Mouse (Mus musculus) MEL (cell line): Measurements from ENCODE around the gene Slc44a3. TPM values are rescaled to one million over a fixed set of nuclear protein-coding genes. Genes with fewer than 3 reads are reported as not detected.

Experiments used
- DNase-seq: peaks from one replicate; pipeline ENCODE4 v3.0.0; 2011; ENCODE audit warnings: low read depth, low spot score
- H3K27ac ChIP-seq: 2 replicates; pipeline ENCODE4 v1.5.1; 2012; ENCODE audit warnings: low read depth, mild to moderate bottlenecking, control low read depth, low read length, moderate library complexity; ENCODE audit not compliant: control insufficient read depth
- H3K27me3 ChIP-seq, 2 experiments: fragments of 150-350 bp in 1 of 2; sonication (generic) in 1 of 2; 2 replicates each; pipeline ENCODE4 v1.6.1; 2012; ENCODE audit warnings: low read length in 2 of 2, mild to moderate bottlenecking in 2 of 2, improper control_type of control experiment in 1 of 2, moderate library complexity in 1 of 2; ENCODE audit not compliant: insufficient read depth in 2 of 2, control insufficient read depth in 1 of 2
- H3K36me3 ChIP-seq, 2 experiments: 2 replicates each; pipeline ENCODE4 v1.6.1; 2012 to 2014; ENCODE audit warnings: low read length in 2 of 2, improper control_type of control experiment in 1 of 2, inconsistent platforms in 1 of 2, mild to moderate bottlenecking in 1 of 2; ENCODE audit not compliant: insufficient read depth in 2 of 2, control insufficient read depth in 1 of 2
- H3K4me1 ChIP-seq, 2 experiments: fragments of 150-350 bp in 1 of 2; sonication (generic) in 1 of 2; 2 replicates each; pipeline ENCODE4 v1.6.1; 2012; ENCODE audit warnings: low read length in 2 of 2, improper control_type of control experiment in 1 of 2, mild to moderate bottlenecking in 1 of 2; ENCODE audit not compliant: insufficient read depth in 2 of 2, control insufficient read depth in 1 of 2
- H3K4me3 ChIP-seq, 2 experiments: fragments of 150-350 bp in 1 of 2; sonication (generic) in 1 of 2; 2 replicates each; pipeline ENCODE4 v1.5.1; 2012; ENCODE audit warnings: low read depth in 2 of 2, low read length in 2 of 2, mild to moderate bottlenecking in 2 of 2, moderate library complexity in 2 of 2, control low read depth in 1 of 2, improper control_type of control experiment in 1 of 2; ENCODE audit not compliant: control insufficient read depth in 1 of 2, insufficient read depth in 1 of 2
- H3K79me2 ChIP-seq: 2 replicates; pipeline ENCODE4 v1.6.1; 2012; ENCODE audit warnings: mild to moderate bottlenecking, low read length, moderate library complexity; ENCODE audit not compliant: control insufficient read depth, poor library complexity, insufficient read depth
- H3K9ac ChIP-seq: 2 replicates; pipeline ENCODE4 v1.6.1; 2012; ENCODE audit warnings: low read depth, mild to moderate bottlenecking, control low read depth, low read length, moderate library complexity; ENCODE audit not compliant: control insufficient read depth, poor library complexity, severe bottlenecking
- H3K9me3 ChIP-seq: fragments of 150-350 bp; sonication (generic); replicated peaks from 2 replicates; pipeline ENCODE4 v1.6.1; 2012; ENCODE audit warnings: mild to moderate bottlenecking, low read length, improper control_type of control experiment, moderate library complexity; ENCODE audit not compliant: insufficient read depth
- BHLHE40 ChIP-seq: IDR thresholded peaks from 2 replicates; pipeline ENCODE4 v1.6.1; 2012; ENCODE audit warnings: low read depth, mild to moderate bottlenecking, inconsistent platforms, low read length, improper control_type of control experiment, borderline replicate concordance
- CHD2 ChIP-seq: IDR thresholded peaks from 2 replicates; pipeline ENCODE4 v1.6.1; 2011; ENCODE audit warnings: low read length, improper control_type of control experiment
- CTCF ChIP-seq, 3 experiments: IDR thresholded peaks in 2 of 3; conservative IDR thresholded peaks in 1 of 3; 2 replicates each; pipeline ENCODE4 v1.5.1; 2011 to 2012; ENCODE audit warnings: low read length in 3 of 3, low read depth in 2 of 3, mild to moderate bottlenecking in 2 of 3, improper control_type of control experiment in 1 of 3, inconsistent platforms in 1 of 3, mixed read lengths in 1 of 3, moderate library complexity in 1 of 3; ENCODE audit not compliant: control insufficient read depth in 1 of 3, insufficient read depth in 1 of 3, poor library complexity in 1 of 3, severe bottlenecking in 1 of 3
- E2F4 ChIP-seq: IDR thresholded peaks from 2 replicates; pipeline ENCODE4 v1.6.1; 2011; ENCODE audit warnings: low read depth, low read length, improper control_type of control experiment, borderline replicate concordance
- ELF1 ChIP-seq: IDR thresholded peaks from 2 replicates; pipeline ENCODE4 v1.6.1; 2014; ENCODE audit warnings: low read depth, mild to moderate bottlenecking, inconsistent platforms, low read length, improper control_type of control experiment, moderate library complexity
- ETS1 ChIP-seq: IDR thresholded peaks from 2 replicates; pipeline ENCODE4 v1.6.1; 2012; ENCODE audit warnings: low read depth, mild to moderate bottlenecking, inconsistent platforms, low read length, improper control_type of control experiment, moderate library complexity
- HCFC1 ChIP-seq: IDR thresholded peaks from 2 replicates; pipeline ENCODE4 v1.6.1; 2012; ENCODE audit warnings: low read depth, mild to moderate bottlenecking, inconsistent platforms, low read length, improper control_type of control experiment, moderate library complexity
- JUND ChIP-seq: IDR thresholded peaks from 2 replicates; pipeline ENCODE4 v1.6.1; 2011; ENCODE audit warnings: low read depth, mild to moderate bottlenecking, improper control_type of control experiment, low read length
- KAT2A ChIP-seq: conservative IDR thresholded peaks from 2 replicates; pipeline ENCODE4 v1.6.1; 2012; ENCODE audit warnings: low read depth, low read length, improper control_type of control experiment, inconsistent platforms
- MAFK ChIP-seq: IDR thresholded peaks from 2 replicates; pipeline ENCODE4 v1.6.1; 2011; ENCODE audit warnings: low read depth, mild to moderate bottlenecking, low read length, improper control_type of control experiment, borderline replicate concordance
- MAX ChIP-seq: IDR thresholded peaks from 2 replicates; pipeline ENCODE4 v1.6.1; 2011; ENCODE audit warnings: low read length, improper control_type of control experiment
- MYB ChIP-seq: IDR thresholded peaks from 2 replicates; pipeline ENCODE4 v1.6.1; 2011; ENCODE audit warnings: mild to moderate bottlenecking, low read depth, low read length, improper control_type of control experiment
- MYC ChIP-seq: IDR thresholded peaks from 2 replicates; pipeline ENCODE4 v1.6.1; 2011; ENCODE audit warnings: low read depth, mild to moderate bottlenecking, low read length, improper control_type of control experiment, moderate library complexity
- NELFE ChIP-seq: IDR thresholded peaks from 2 replicates; pipeline ENCODE4 v1.6.1; 2011; ENCODE audit warnings: low read depth, low read length, improper control_type of control experiment
- NRF1 ChIP-seq: IDR thresholded peaks from 2 replicates; pipeline ENCODE4 v1.6.1; 2014; ENCODE audit warnings: low read depth, mild to moderate bottlenecking, inconsistent platforms, low read length, improper control_type of control experiment, moderate library complexity; ENCODE audit not compliant: poor library complexity, insufficient read depth, severe bottlenecking
- POLR2A ChIP-seq, 2 experiments: IDR thresholded peaks; 2 replicates each; pipeline ENCODE4 v1.6.1; 2011 to 2012; ENCODE audit warnings: low read length in 2 of 2, mild to moderate bottlenecking in 2 of 2, control low read depth in 1 of 2, improper control_type of control experiment in 1 of 2, low read depth in 1 of 2, moderate library complexity in 1 of 2; ENCODE audit not compliant: control insufficient read depth in 1 of 2, insufficient read depth in 1 of 2, poor library complexity in 1 of 2
- POLR2AphosphoS2 ChIP-seq: IDR thresholded peaks from 2 replicates; pipeline ENCODE4 v1.6.1; 2011; ENCODE audit warnings: low read length, improper control_type of control experiment
- POLR2AphosphoS5 ChIP-seq: IDR thresholded peaks from 2 replicates; pipeline ENCODE4 v1.6.1; 2012; ENCODE audit warnings: low read depth, borderline replicate concordance, mild to moderate bottlenecking, inconsistent platforms, low read length, moderate library complexity, mixed read lengths
- USF1 ChIP-seq: IDR thresholded peaks from 2 replicates; pipeline ENCODE4 v1.6.1; 2014; ENCODE audit warnings: low read depth, mild to moderate bottlenecking, inconsistent platforms, low read length, improper control_type of control experiment, moderate library complexity
- USF2 ChIP-seq, 2 experiments: IDR thresholded peaks; 2 replicates each; pipeline ENCODE4 v1.6.1; 2011 to 2012; ENCODE audit warnings: improper control_type of control experiment in 2 of 2, low read length in 2 of 2, borderline replicate concordance in 1 of 2, inconsistent platforms in 1 of 2, low read depth in 1 of 2, mild to moderate bottlenecking in 1 of 2; ENCODE audit not compliant: insufficient read depth in 1 of 2
- ZC3H11A ChIP-seq: IDR thresholded peaks from 2 replicates; pipeline ENCODE4 v1.6.1; 2012; ENCODE audit warnings: low read depth, mild to moderate bottlenecking, inconsistent platforms, low read length, improper control_type of control experiment
- ZNF384 ChIP-seq: IDR thresholded peaks from 2 replicates; pipeline ENCODE4 v1.6.1; 2012; ENCODE audit warnings: low read depth, mild to moderate bottlenecking, inconsistent platforms, low read length, improper control_type of control experiment
- polyA plus RNA-seq, 2 experiments: library from polyadenylated mRNA; stranded (reverse) in 1 of 2; unstranded in 1 of 2; fragments of >175 nt in 1 of 2; fragments of >200 nt in 1 of 2; gene quantifications; 2 replicates each; pipeline versions ENCODE4 v1.2.1 to v1.2.4; 2012; ENCODE audit warnings: low replicate concordance in 2 of 2, low read depth in 1 of 2; ENCODE audit not compliant: insufficient read length in 2 of 2, insufficient read depth in 1 of 2, missing spikeins in 1 of 2
- total RNA-seq: library from RNA; depleted of rRNA; stranded (reverse); fragments of 300-350 nt; gene quantifications from 2 replicates; pipeline ENCODE4 v1.2.3, GENCODE M21; 2012

The Slc44a3 gene
- total and polyA plus RNA-seq, 3 experiments = 0.08 to 0.11 TPM; not detected in 1

DNA sequence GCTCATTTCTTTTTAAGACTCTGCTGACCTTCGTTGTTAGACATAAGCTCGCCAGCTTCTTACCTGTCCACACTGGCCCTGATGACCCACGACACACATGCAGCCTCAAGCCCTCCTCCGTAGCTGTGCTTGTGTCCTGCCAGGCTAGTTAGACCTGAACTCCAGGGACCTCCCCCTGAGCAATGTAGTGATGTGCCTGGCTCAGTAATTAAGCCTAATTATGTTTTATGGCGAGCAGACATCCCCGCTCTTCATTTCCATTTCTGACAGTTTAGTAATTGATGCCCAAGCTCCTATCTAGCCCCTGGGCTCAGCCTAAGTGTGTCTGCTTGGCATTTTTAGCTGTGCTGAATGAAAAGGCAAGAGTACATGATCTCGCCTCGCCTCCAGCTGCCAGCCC is 83.6 kb downstream of the Slc44a3 start:
- Histone ChIP-seq H3K27ac (no peak overlapping the region), H3K79me2 (no peaks in the 10 kb centered on the region), H3K9me3 (no peaks in the 10 kb centered on the region), H3K4me1 (0 out of 4 replicates have a peak, but pooled peaks cover 0 to 7% of the 10 kb centered on the region in 2 experiments), H3K27me3 (no peaks in the 10 kb centered on the region), H3K4me3 (no peak overlapping the region), H3K36me3 (no peaks in the 10 kb centered on the region; a peak in 1 of 4 replicates), H3K9ac (no peak overlapping the region)
- TF ChIP-seq BHLHE40 (no peak), ZNF384 (no peak), POLR2AphosphoS2 (no peak), CTCF (IDR thresholded peaks at IDR 0.05 in 2 of 3, conservative IDR thresholded peaks at IDR 0.05 in 1 of 3; ENCODE audit: control insufficient read depth in 1 of 3, insufficient read depth in 1 of 3, low read depth in 2 of 3, low read length in 3 of 3, poor library complexity in 1 of 3, severe bottlenecking in 1 of 3) (no peak), POLR2A (IDR thresholded peaks at IDR 0.05; ENCODE audit: control insufficient read depth in 1 of 2, insufficient read depth in 1 of 2, low read depth in 1 of 2, low read length in 2 of 2, poor library complexity in 1 of 2) (no peak), JUND (no peak), POLR2AphosphoS5 (no peak), MYB (no peak), MYC (no peak), CHD2 (no peak), ETS1 (no peak), KAT2A (no peak)
- DNase-seq = no peak

DNA sequence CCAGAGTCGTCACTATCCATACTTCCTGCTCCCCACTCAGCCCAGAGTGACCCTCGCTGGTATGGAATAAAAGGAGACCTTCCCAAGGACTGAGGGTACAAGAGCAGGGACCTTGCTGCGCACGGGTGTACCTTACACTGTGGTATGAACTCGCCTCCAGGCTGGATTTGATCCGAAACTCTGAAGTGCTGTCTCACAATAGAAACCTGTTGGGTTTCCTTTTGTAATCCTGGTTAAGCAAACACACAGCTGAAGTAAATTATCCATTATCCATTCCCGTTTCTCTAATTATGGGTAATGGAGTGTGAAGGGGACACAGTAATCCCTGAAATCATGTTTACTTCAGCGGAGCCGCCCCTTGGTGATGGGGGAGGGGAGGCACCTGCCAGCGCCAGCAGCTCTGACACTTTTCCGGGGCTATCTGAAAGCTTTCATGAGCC is 84.2 kb downstream of the Slc44a3 start:
- Histone ChIP-seq H3K4me1 (0 out of 4 replicates have a peak, but pooled peaks cover 0 to 9% of the 10 kb centered on the region in 2 experiments), H3K27ac (no peak overlapping the region), H3K4me3 (no peak overlapping the region), H3K9ac (no peak overlapping the region), H3K27me3 (no peaks in the 10 kb centered on the region), H3K36me3 (peaks cover 0 to 2% of the 10 kb centered on the region in 2 experiments; a peak in 1 of 4 replicates), H3K9me3 (no peaks in the 10 kb centered on the region), H3K79me2 (no peaks in the 10 kb centered on the region)
- no peak for DNase-seq
- TF ChIP-seq USF2 (IDR thresholded peaks at IDR 0.05; ENCODE audit: borderline replicate concordance in 1 of 2, insufficient read depth in 1 of 2, low read depth in 1 of 2, low read length in 2 of 2) (no peak), HCFC1 (no peak), MYC (no peak), E2F4 (no peak), NRF1 (no peak), MAX (no peak), POLR2AphosphoS2 (no peak), USF1 (no peak), KAT2A (no peak), POLR2A (IDR thresholded peaks at IDR 0.05; ENCODE audit: control insufficient read depth in 1 of 2, insufficient read depth in 1 of 2, low read depth in 1 of 2, low read length in 2 of 2, poor library complexity in 1 of 2) (no peak), NELFE (no peak), ELF1 (no peak), MAFK (no peak), ZC3H11A (no peak)
- TF ChIP-seq, all 39 proteins: peak for 0
